9 mouse cellular contexts compared by ENCODE assay signal in the genomic region with DNA sequence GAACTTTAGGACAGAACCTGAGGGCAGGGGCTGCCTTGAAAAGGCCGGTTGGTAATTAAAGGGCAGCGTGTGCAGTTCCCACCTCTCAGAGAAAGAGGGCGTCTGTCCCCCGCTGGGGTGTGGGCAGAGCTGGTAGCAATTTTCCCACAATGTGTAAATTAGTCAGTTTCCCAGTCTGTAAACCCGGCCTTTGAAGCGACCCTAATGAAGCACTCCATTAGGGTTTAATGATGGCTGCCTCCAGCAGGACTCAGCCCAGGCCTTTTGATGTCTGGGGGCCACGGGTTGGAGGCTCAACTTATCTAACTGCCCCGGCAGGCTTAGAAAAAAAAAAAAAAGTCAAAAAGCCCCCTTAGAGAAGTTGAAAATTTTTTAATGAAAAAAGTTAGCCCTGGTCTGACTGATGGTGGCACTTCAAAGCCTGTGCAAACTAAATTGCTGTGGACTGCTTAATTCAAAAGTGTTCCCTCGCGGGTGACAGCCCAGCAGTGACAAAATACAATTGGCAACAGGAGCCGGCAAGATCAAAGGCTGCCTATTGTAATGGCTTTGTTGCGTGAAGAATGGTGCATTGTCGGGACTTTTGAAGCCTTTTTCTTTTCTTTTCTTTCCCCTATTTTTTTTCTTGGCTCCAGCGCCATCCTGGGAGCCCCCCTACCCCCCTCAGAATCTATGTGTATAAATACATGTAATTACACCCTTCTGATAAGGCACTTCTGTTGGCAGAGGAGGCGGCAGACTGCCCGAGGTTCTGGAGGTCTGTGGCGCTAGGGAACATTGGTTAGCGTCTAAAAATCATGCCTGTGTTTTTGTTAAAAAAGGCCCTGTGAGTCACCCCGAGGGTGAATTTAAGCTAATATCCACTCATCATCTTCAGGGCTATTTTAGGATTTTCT.
DNase-seq lines count a peak whose midpoint lies in the region; ATAC-seq and TF ChIP-seq lines count a peak whose summit lies in the region.
"Had no signal": no experiment of that assay in that cellular context is flagged by ENCODE, and none has a peak within 500 bp of the region (broad histone marks: within the 10 kb centered on the region; RNA-seq: fewer than 3 reads in every experiment).

No protein-coding gene starts in this region.

- peaks cover 43% of the 10 kb centered on the region for H3K27me3 ChIP-seq in kidney, embryonic 14.5 days (ENCODE audit: control insufficient read depth, insufficient read depth, low read length)
- H3K27me3 ChIP-seq in forebrain, embryonic 11.5 days (ENCODE audit: control insufficient read depth, insufficient read depth, low read length): peaks cover 88% of the 10 kb centered on the region
- peaks cover 95% of the 10 kb centered on the region for H3K27me3 ChIP-seq in midbrain, embryonic 10.5 days (ENCODE audit: low read depth, poor library complexity, severe bottlenecking)
- H3K27me3 ChIP-seq in thymus, adult 2 months (ENCODE audit: control insufficient read depth, insufficient read depth, low read length): no peaks in the 10 kb centered on the region

- H3K4me1 ChIP-seq in kidney, embryonic 14.5 days (ENCODE audit: control insufficient read depth, insufficient read depth, low read length): peaks cover 19% of the 10 kb centered on the region
- H3K4me1 ChIP-seq in forebrain, embryonic 11.5 days (replicated peaks; ENCODE audit: control insufficient read depth, insufficient read depth, low read length): peaks cover 36% of the 10 kb centered on the region
- H3K4me1 ChIP-seq in midbrain, embryonic 10.5 days: peaks cover 73% of the 10 kb centered on the region
- no peaks in the 10 kb centered on the region for H3K4me1 ChIP-seq in thymus, adult 2 months (replicated peaks; ENCODE audit: control insufficient read depth, insufficient read depth, low read length)

- WGBS in kidney, embryonic 14.5 days: 3% methylated on average over 19 of the region's 19 CpGs
- 1% methylated on average over 19 of the region's 19 CpGs for WGBS in forebrain, embryonic 11.5 days
- under 1% methylated on average over 19 of the region's 19 CpGs for WGBS in midbrain, embryonic 10.5 days
- WGBS in thymus, adult 2 months: 18% methylated on average over 19 of the region's 19 CpGs

- no peak overlapping the region for H3K9ac ChIP-seq in kidney, embryonic 14.5 days (ENCODE audit: low read depth, low read length)
- no peak overlapping the region for H3K9ac ChIP-seq in forebrain, embryonic 11.5 days (ENCODE audit: low read length)
- H3K9ac ChIP-seq: hindbrain, embryonic 15.5 days had no signal

- H3K4me3 ChIP-seq in kidney, embryonic 14.5 days (ENCODE audit: low read length): no peak overlapping the region
- H3K4me3 ChIP-seq in forebrain, embryonic 11.5 days (ENCODE audit: low read depth, low read length): no peak overlapping the region
- peak overlapping the region; percentile 20; the same call in 1 of the 2 replicates for H3K4me3 ChIP-seq in midbrain, embryonic 10.5 days
- no peak overlapping the region for H3K4me3 ChIP-seq in thymus, adult 2 months (ENCODE audit: control insufficient read depth, insufficient read depth, low read length)
- H3K4me3 ChIP-seq: hindbrain, embryonic 15.5 days had no signal

- TF ChIP-seq CTCF in thymus, adult 2 months (IDR thresholded peaks at IDR 0.05; ENCODE audit: borderline replicate concordance, control insufficient read depth, extremely low read depth, insufficient read depth, low read length, poor library complexity): no peak

- no peaks in the 10 kb centered on the region for H3K36me3 ChIP-seq in kidney, embryonic 14.5 days (ENCODE audit: control insufficient read depth, insufficient read depth, low read length)
- no peaks in the 10 kb centered on the region for H3K36me3 ChIP-seq in forebrain, embryonic 11.5 days (ENCODE audit: control insufficient read depth, insufficient read depth, low read length)
- no peaks in the 10 kb centered on the region for H3K36me3 ChIP-seq in midbrain, embryonic 10.5 days
- H3K36me3 ChIP-seq in thymus, adult 2 months (ENCODE audit: control insufficient read depth, insufficient read depth, low read length): no peaks in the 10 kb centered on the region
- H3K36me3 ChIP-seq: hindbrain, embryonic 15.5 days had no signal

- ATAC-seq in kidney, embryonic 14.5 days (ENCODE audit: low FRiP score, low TSS enrichment): no peak
- ATAC-seq in forebrain, embryonic 11.5 days (replicated peaks; ENCODE audit: low FRiP score): peak; percentile 86

- DNase-seq in kidney, postnatal 10 days: no peak
- DNase-seq in ZHBTc4 (ENCODE audit: low read depth, low spot score): peak; percentile 66
- peak; percentile 86 for DNase-seq in forebrain, embryonic 11.5 days (ENCODE audit: low spot score)
- peak; percentile 79 for DNase-seq in midbrain, embryonic 10.5 days (ENCODE audit: low spot score)
- DNase-seq in thymus, adult 2 months: no peak
- DNase-seq in testis, postnatal 14 days (ENCODE audit: low spot score): no peak
- no peak for DNase-seq in thymus, postnatal 0 days (ENCODE audit: low spot score)

- no peak overlapping the region for H3K27ac ChIP-seq in kidney, embryonic 14.5 days (ENCODE audit: low read depth, low read length)
- no peak overlapping the region for H3K27ac ChIP-seq in forebrain, embryonic 11.5 days (ENCODE audit: low read depth, low read length)
- H3K27ac ChIP-seq in midbrain, embryonic 10.5 days (replicated peaks): peak overlapping the region; percentile 79
- H3K27ac ChIP-seq in thymus, adult 2 months (ENCODE audit: control insufficient read depth, insufficient read depth, low read length): no peak overlapping the region
- H3K27ac ChIP-seq: hindbrain, embryonic 15.5 days had no signal

- TF ChIP-seq POLR2A in thymus, adult 2 months (IDR thresholded peaks at IDR 0.05; ENCODE audit: control insufficient read depth, extremely low read depth, insufficient read depth, low read length, poor library complexity): no peak

- 0 out of 2 replicates have a peak overlapping the region, but pooled peaks have one; percentile 3 for H3K4me2 ChIP-seq in kidney, embryonic 14.5 days (replicated peaks; ENCODE audit: low read depth, low read length)
- H3K4me2 ChIP-seq in forebrain, embryonic 11.5 days (ENCODE audit: low read depth, low read length, severe bottlenecking): no peak overlapping the region; the same call in 1 of the 2 replicates
- H3K4me2 ChIP-seq: hindbrain, embryonic 15.5 days had no signal

- no peaks in the 10 kb centered on the region for H3K9me3 ChIP-seq in kidney, embryonic 14.5 days (ENCODE audit: control insufficient read depth, low read length)
- no peaks in the 10 kb centered on the region for H3K9me3 ChIP-seq in forebrain, embryonic 11.5 days (ENCODE audit: control insufficient read depth, low read length)
- H3K9me3 ChIP-seq in midbrain, embryonic 10.5 days (replicated peaks): no peaks in the 10 kb centered on the region
- H3K9me3 ChIP-seq: hindbrain, embryonic 15.5 days had no signal

Comparison
In these comparisons a context has a peak if more than half of its experiments do, and no peak if none do; other contexts are left out.
1. DNase-seq: peak in ZHBTc4 (single experiment), forebrain, embryonic 11.5 days (single experiment) and midbrain, embryonic 10.5 days (single experiment); none in kidney, postnatal 10 days (single experiment), thymus, adult 2 months (single experiment), testis, postnatal 14 days (single experiment) and thymus, postnatal 0 days (single experiment).